Mouse (Mus musculus): ENCODE data around the gene Gm14401. TPM values are rescaled to one million over a fixed set of nuclear protein-coding genes. Genes with fewer than 3 reads are reported as not detected.

Gene Gm14401
- not detected for polyA plus RNA-seq (2014; fragmentation: Illumina TruSeq; extraction: RNeasy Lipid Tissue Mini Kit (QIAGEN cat#74804); ENCODE audit: low read depth, low replicate concordance)

GRCm38 (mm10) chr2:177073432-177074423 lies at the start of gene Gm14401:
TSS of gene Gm14401 (plus strand) at chr2:177074320.

Other genes starting within 250 kb of the Gm14401 start
- not detected for gene Gm14408, start 243.2 kb upstream of the Gm14401 start, polyA plus RNA-seq (2014; fragmentation: Illumina TruSeq; extraction: RNeasy Lipid Tissue Mini Kit (QIAGEN cat#74804); ENCODE audit: low read depth, low replicate concordance)
- 10.3 TPM for gene Gm14296, start 146.5 kb upstream of the Gm14401 start, polyA plus RNA-seq (2014; fragmentation: Illumina TruSeq; extraction: RNeasy Lipid Tissue Mini Kit (QIAGEN cat#74804); ENCODE audit: low read depth, low replicate concordance)
- 5.5 TPM for gene Gm14419, start 73.4 kb upstream of the Gm14401 start, polyA plus RNA-seq (2014; fragmentation: Illumina TruSeq; extraction: RNeasy Lipid Tissue Mini Kit (QIAGEN cat#74804); ENCODE audit: low read depth, low replicate concordance)
- gene Gm14410, start 132.1 kb downstream of the Gm14401 start, polyA plus RNA-seq (2014; fragmentation: Illumina TruSeq; extraction: RNeasy Lipid Tissue Mini Kit (QIAGEN cat#74804); ENCODE audit: low read depth, low replicate concordance): 23.0 TPM
- not detected for gene Gm14409, start 192.7 kb downstream of the Gm14401 start, polyA plus RNA-seq (2014; fragmentation: Illumina TruSeq; extraction: RNeasy Lipid Tissue Mini Kit (QIAGEN cat#74804); ENCODE audit: low read depth, low replicate concordance)
- 2.2 TPM for gene Gm14412, start 250.0 kb downstream of the Gm14401 start, polyA plus RNA-seq (2014; fragmentation: Illumina TruSeq; extraction: RNeasy Lipid Tissue Mini Kit (QIAGEN cat#74804); ENCODE audit: low read depth, low replicate concordance)